Comparison of ENCODE assay signal across 10 mouse cellular contexts in genomic region chr17:24485090-24485860, GRCm38 (mm10). TPM values are rescaled to one million over a fixed set of nuclear protein-coding genes. Genes with fewer than 3 reads are reported as not detected.
DNase-seq lines count a peak whose midpoint lies in the region; ATAC-seq lines count a peak whose summit lies in the region.
"Had no signal": no experiment of that assay in that cellular context is flagged by ENCODE, and none has a peak within 500 bp of the region (broad histone marks: within the 10 kb centered on the region; RNA-seq: fewer than 3 reads in every experiment).

No protein-coding gene starts in this region.

- 49% methylated on average over 11 of the region's 11 CpGs for WGBS in forebrain, embryonic 10.5 days
- WGBS in forebrain, embryonic 11.5 days = 44% methylated on average over 10 of the region's 11 CpGs

- H3K9ac ChIP-seq in forebrain, embryonic 11.5 days (ENCODE audit: low read length) = no peak overlapping the region
- H3K9ac ChIP-seq: heart, embryonic 15.5 days; liver, embryonic 13.5 days had no signal

- H3K9me3 ChIP-seq in forebrain, embryonic 10.5 days = no peaks in the 10 kb centered on the region
- no peaks in the 10 kb centered on the region for H3K9me3 ChIP-seq in forebrain, embryonic 11.5 days (ENCODE audit: control insufficient read depth, low read length)
- H3K9me3 ChIP-seq: heart, embryonic 15.5 days; liver, embryonic 13.5 days had no signal

- H3K4me1 ChIP-seq in forebrain, embryonic 10.5 days = peaks cover 34% of the 10 kb centered on the region
- H3K4me1 ChIP-seq in forebrain, embryonic 11.5 days (replicated peaks; ENCODE audit: control insufficient read depth, insufficient read depth, low read length) = peaks cover 8% of the 10 kb centered on the region

- peak overlapping the region; percentile 63 for H3K27ac ChIP-seq in forebrain, embryonic 10.5 days
- no peak overlapping the region for H3K27ac ChIP-seq in forebrain, embryonic 11.5 days (ENCODE audit: low read depth, low read length)
- H3K27ac ChIP-seq: heart, embryonic 15.5 days; liver, embryonic 13.5 days had no signal

- peaks cover 40% of the 10 kb centered on the region for H3K27me3 ChIP-seq in forebrain, embryonic 10.5 days (ENCODE audit: poor library complexity, severe bottlenecking)
- no peaks in the 10 kb centered on the region; the same call in 1 of the 2 replicates for H3K27me3 ChIP-seq in forebrain, embryonic 11.5 days (ENCODE audit: control insufficient read depth, insufficient read depth, low read length)

- peak overlapping the region; percentile 20; the same call in 1 of the 2 replicates for H3K4me3 ChIP-seq in forebrain, embryonic 10.5 days
- no peak overlapping the region for H3K4me3 ChIP-seq in forebrain, embryonic 11.5 days (ENCODE audit: low read depth, low read length)
- H3K4me3 ChIP-seq: heart, embryonic 15.5 days; liver, embryonic 13.5 days had no signal

- ATAC-seq in forebrain, embryonic 11.5 days (replicated peaks; ENCODE audit: low FRiP score) = no peak
- peak; percentile 32 for ATAC-seq in inflammation-experienced regulatory T-cells, adult 6 months

- no peak overlapping the region for H3K4me2 ChIP-seq in forebrain, embryonic 11.5 days (ENCODE audit: low read depth, low read length, severe bottlenecking)
- H3K4me2 ChIP-seq: heart, embryonic 15.5 days; liver, embryonic 13.5 days had no signal

- no peaks in the 10 kb centered on the region for H3K36me3 ChIP-seq in forebrain, embryonic 10.5 days (replicated peaks)
- no peaks in the 10 kb centered on the region for H3K36me3 ChIP-seq in forebrain, embryonic 11.5 days (ENCODE audit: control insufficient read depth, insufficient read depth, low read length)
- H3K36me3 ChIP-seq: heart, embryonic 15.5 days; liver, embryonic 13.5 days had no signal

- no peak for DNase-seq in forebrain, embryonic 10.5 days (ENCODE audit: extremely low spot score, low spot score)
- no peak for DNase-seq in forebrain, embryonic 11.5 days (ENCODE audit: low spot score)
- DNase-seq in right cerebral cortex, postnatal 14 days = peak; percentile 79
- DNase-seq in right cerebral cortex, postnatal 36 days (ENCODE audit: low spot score in 2 of 2) = no peak
- DNase-seq in thymus, postnatal 25 days = peak; percentile 32
- DNase-seq in gastrocnemius, postnatal 25 days = no peak
- no peak for DNase-seq in layer of hippocampus, adult 9-11 months
- DNase-seq: liver, embryonic 13.5 days had no signal

RNA-seq across cellular contexts. Expression of gene Caskin1, which starts 3.1 kb away (rescaled TPM):
- polyA plus RNA-seq in forebrain, embryonic 10.5 days (2016; fragmentation: Nextera tagmentation; extraction: Ambion mirVana) = 3.8 and 4.3 TPM in 2 replicates
- polyA plus RNA-seq in forebrain, embryonic 11.5 days (2014; fragmentation: Nextera tagmentation; extraction: Ambion mirVana) = 8.0 and 9.3 TPM in 2 replicates
- under 1 TPM in 2 of 3 experiments, not detected in 1; 0.16 to 0.23 TPM for polyA plus RNA-seq in inflammation-experienced regulatory T-cells, adult 6 months (2017; shearing (Covaris generic))
- total RNA-seq in gastrocnemius, postnatal 25 days (2021) = under 1 TPM; 0.10 to 0.11 TPM

RNA-seq across cellular contexts. Expression of gene Mlst8, which starts 6.4 kb away (rescaled TPM):
- polyA plus RNA-seq in forebrain, embryonic 10.5 days (2016; fragmentation: Nextera tagmentation; extraction: Ambion mirVana) = 36.8 and 40.0 TPM in 2 replicates
- polyA plus RNA-seq in forebrain, embryonic 11.5 days (2014; fragmentation: Nextera tagmentation; extraction: Ambion mirVana) = 33.8 and 34.0 TPM in 2 replicates
- 10 to 100 TPM; 14.0 to 14.9 (median 14.5) TPM for polyA plus RNA-seq in inflammation-experienced regulatory T-cells, adult 6 months (2017; shearing (Covaris generic))
- 10 to 100 TPM; 10.5 to 11.7 TPM for total RNA-seq in gastrocnemius, postnatal 25 days (2021)

RNA-seq across cellular contexts. Expression of gene Bricd5, which starts 11.6 kb away (rescaled TPM):
- polyA plus RNA-seq in forebrain, embryonic 10.5 days (2016; fragmentation: Nextera tagmentation; extraction: Ambion mirVana) = 0.23 and 0.25 TPM in 2 replicates
- 0.41 and 0.44 TPM in 2 replicates for polyA plus RNA-seq in forebrain, embryonic 11.5 days (2014; fragmentation: Nextera tagmentation; extraction: Ambion mirVana)
- not detected for polyA plus RNA-seq in inflammation-experienced regulatory T-cells, adult 6 months (2017; shearing (Covaris generic))
- total RNA-seq in gastrocnemius, postnatal 25 days (2021) = not detected

RNA-seq across cellular contexts. Expression of gene Pgp, which starts 15.1 kb away (rescaled TPM):
- polyA plus RNA-seq in forebrain, embryonic 10.5 days (2016; fragmentation: Nextera tagmentation; extraction: Ambion mirVana) = 79.7 and 85.3 TPM in 2 replicates
- 72.1 and 73.4 TPM in 2 replicates for polyA plus RNA-seq in forebrain, embryonic 11.5 days (2014; fragmentation: Nextera tagmentation; extraction: Ambion mirVana)
- 1 to 10 TPM; 3.5 to 6.9 (median 4.6) TPM for polyA plus RNA-seq in inflammation-experienced regulatory T-cells, adult 6 months (2017; shearing (Covaris generic))
- total RNA-seq in gastrocnemius, postnatal 25 days (2021) = 10 to 100 TPM; 50.8 to 55.0 TPM

RNA-seq across cellular contexts. Expression of gene E4f1, which starts 15.2 kb away (rescaled TPM):
- 32.7 and 35.2 TPM in 2 replicates for polyA plus RNA-seq in forebrain, embryonic 10.5 days (2016; fragmentation: Nextera tagmentation; extraction: Ambion mirVana)
- 28.8 and 31.4 TPM in 2 replicates for polyA plus RNA-seq in forebrain, embryonic 11.5 days (2014; fragmentation: Nextera tagmentation; extraction: Ambion mirVana)
- polyA plus RNA-seq in inflammation-experienced regulatory T-cells, adult 6 months (2017; shearing (Covaris generic)) = 10 to 100 TPM; 22.1 to 49.8 (median 23.6) TPM
- 10 to 100 TPM in 1 of 2 experiments, 1 to 10 TPM in 1; 9.4 to 10.2 TPM for total RNA-seq in gastrocnemius, postnatal 25 days (2021)

Comparison
In these comparisons a context has a peak if more than half of its experiments do, and no peak if none do; other contexts are left out.
1. DNase-seq: peak in right cerebral cortex, postnatal 14 days (single experiment) and thymus, postnatal 25 days (single experiment); none in forebrain, embryonic 10.5 days (single experiment), forebrain, embryonic 11.5 days (single experiment), right cerebral cortex, postnatal 36 days (0 of 2), gastrocnemius, postnatal 25 days (single experiment) and layer of hippocampus, adult 9-11 months (single experiment).